Mouse (Mus musculus): ENCODE measurements around the gene 1810013L24Rik. TPM values are rescaled to one million over a fixed set of nuclear protein-coding genes. Genes with fewer than 3 reads are reported as not detected.
A peak's percentile ranks its signal among the peaks of the same experiment; 100 is the strongest.

Gene 1810013L24Rik
- polyA plus RNA-seq, 1 experiment from 2014 or later: 11.9 TPM

GRCm38 (mm10) chr16:8848309-8849068 is 18.6 kb downstream of the 1810013L24Rik start:
- 79% methylated on average over 4 of the region's 4 CpGs for WGBS
- ATAC-seq: no peak
- Histone ChIP-seq H3K4me1 (ENCODE audit: control insufficient read depth, insufficient read depth, low read length) (peaks cover 8% of the 10 kb centered on the region; the same call in 1 of the 2 replicates), H3K27me3 (replicated peaks; ENCODE audit: control insufficient read depth, insufficient read depth, low read length) (no peaks in the 10 kb centered on the region), H3K27ac (ENCODE audit: low read length) (no peak overlapping the region), H3K4me2 (ENCODE audit: low read depth, low read length) (no peak overlapping the region), H3K9ac (ENCODE audit: low read depth, low read length) (no peak overlapping the region), H3K9me3 (ENCODE audit: control insufficient read depth, low read length) (no peaks in the 10 kb centered on the region), H3K36me3 (ENCODE audit: control insufficient read depth, insufficient read depth, low read length) (peaks cover 2% of the 10 kb centered on the region), H3K4me3 (ENCODE audit: low read length) (no peak overlapping the region)

GRCm38 (mm10) chr16:8849929-8850328 is 20.0 kb downstream of the 1810013L24Rik start:
- Histone ChIP-seq H3K4me2 (ENCODE audit: low read depth, low read length) (no peak overlapping the region), H3K36me3 (ENCODE audit: control insufficient read depth, insufficient read depth, low read length) (no peaks in the 10 kb centered on the region; the same call in none of the 2 replicates), H3K9me3 (ENCODE audit: control insufficient read depth, low read length) (no peaks in the 10 kb centered on the region), H3K4me3 (ENCODE audit: low read length) (no peak overlapping the region), H3K9ac (ENCODE audit: low read depth, low read length) (no peak overlapping the region), H3K27me3 (replicated peaks; ENCODE audit: control insufficient read depth, insufficient read depth, low read length) (no peaks in the 10 kb centered on the region), H3K27ac (ENCODE audit: low read length) (no peak overlapping the region), H3K4me1 (ENCODE audit: control insufficient read depth, insufficient read depth, low read length) (peaks cover 8% of the 10 kb centered on the region; the same call in 1 of the 2 replicates)
- WGBS: 68% methylated on average over 1 of the region's 1 CpGs
- peak; percentile 47 for ATAC-seq

GRCm38 (mm10) chr16:8855143-8855542 is 25.2 kb downstream of the 1810013L24Rik start:
- H3K4me2 ChIP-seq (ENCODE audit: low read depth, low read length): no peak overlapping the region
- H3K9ac ChIP-seq (ENCODE audit: low read depth, low read length): no peak overlapping the region
- H3K27ac ChIP-seq (ENCODE audit: low read length): no peak overlapping the region
- no peaks in the 10 kb centered on the region for H3K9me3 ChIP-seq (ENCODE audit: control insufficient read depth, low read length)
- H3K36me3 ChIP-seq (ENCODE audit: control insufficient read depth, insufficient read depth, low read length): peaks cover 5% of the 10 kb centered on the region
- WGBS: 72% methylated on average over 2 of the region's 2 CpGs
- no peak overlapping the region for H3K4me3 ChIP-seq (ENCODE audit: low read length)
- no peaks in the 10 kb centered on the region; the same call in 1 of the 2 replicates for H3K4me1 ChIP-seq (ENCODE audit: control insufficient read depth, insufficient read depth, low read length)
- peak; percentile 43; the same call in 1 of the 2 replicates for ATAC-seq
- H3K27me3 ChIP-seq (replicated peaks; ENCODE audit: control insufficient read depth, insufficient read depth, low read length): no peaks in the 10 kb centered on the region

- Histone ChIP-seq H3K27me3 (replicated peaks; ENCODE audit: control insufficient read depth, insufficient read depth, low read length) (no peaks in the 10 kb centered on the region), H3K4me3 (ENCODE audit: low read length) (no peak overlapping the region), H3K9ac (ENCODE audit: low read depth, low read length) (no peak overlapping the region), H3K4me2 (ENCODE audit: low read depth, low read length) (no peak overlapping the region), H3K27ac (ENCODE audit: low read length) (no peak overlapping the region), H3K9me3 (ENCODE audit: control insufficient read depth, low read length) (no peaks in the 10 kb centered on the region), H3K36me3 (ENCODE audit: control insufficient read depth, insufficient read depth, low read length) (peaks cover 11% of the 10 kb centered on the region), H3K4me1 (ENCODE audit: control insufficient read depth, insufficient read depth, low read length) (no peaks in the 10 kb centered on the region; the same call in 1 of the 2 replicates)
- ATAC-seq: no peak
- WGBS: 81% methylated on average over 2 of the region's 2 CpGs
Measured at GRCm38 (mm10) chr16:8856820-8857219, 26.9 kb downstream of the 1810013L24Rik start.

GRCm38 (mm10) chr16:8862336-8862987 is 32.6 kb downstream of the 1810013L24Rik start:
- 81% methylated on average over 5 of the region's 5 CpGs for WGBS
- no peak overlapping the region for H3K27ac ChIP-seq (ENCODE audit: low read length)
- H3K9ac ChIP-seq (ENCODE audit: low read depth, low read length): no peak overlapping the region

GRCm38 (mm10) chr16:8864223-8864631 is 34.3 kb downstream of the 1810013L24Rik start:
- no peaks in the 10 kb centered on the region for H3K9me3 ChIP-seq (ENCODE audit: control insufficient read depth, low read length)
- peak; percentile 39; the same call in 1 of the 2 replicates for ATAC-seq
- no peak overlapping the region for H3K4me2 ChIP-seq (ENCODE audit: low read depth, low read length)
- no peak overlapping the region for H3K4me3 ChIP-seq (ENCODE audit: low read length)
- H3K9ac ChIP-seq (ENCODE audit: low read depth, low read length): no peak overlapping the region
- 0 out of 2 replicates have a peak, but pooled peaks cover 9% of the 10 kb centered on the region for H3K36me3 ChIP-seq (ENCODE audit: control insufficient read depth, insufficient read depth, low read length)
- H3K27ac ChIP-seq (ENCODE audit: low read length): no peak overlapping the region
- H3K4me1 ChIP-seq (ENCODE audit: control insufficient read depth, insufficient read depth, low read length): peaks cover 10% of the 10 kb centered on the region
- H3K27me3 ChIP-seq (replicated peaks; ENCODE audit: control insufficient read depth, insufficient read depth, low read length): no peaks in the 10 kb centered on the region
- 14% methylated on average over 4 of the region's 4 CpGs for WGBS

More at GRCm38 (mm10) chr16:8862336-8862987, 32.6 kb downstream of the 1810013L24Rik start:
- H3K4me3 ChIP-seq (ENCODE audit: low read length): no peak overlapping the region
- H3K27me3 ChIP-seq (replicated peaks; ENCODE audit: control insufficient read depth, insufficient read depth, low read length): no peaks in the 10 kb centered on the region
- 0 out of 2 replicates have a peak, but pooled peaks cover 11% of the 10 kb centered on the region for H3K36me3 ChIP-seq (ENCODE audit: control insufficient read depth, insufficient read depth, low read length)
- no peaks in the 10 kb centered on the region for H3K9me3 ChIP-seq (ENCODE audit: control insufficient read depth, low read length)
- H3K4me2 ChIP-seq (ENCODE audit: low read depth, low read length): no peak overlapping the region
- peak; percentile 62 for ATAC-seq
- H3K4me1 ChIP-seq (ENCODE audit: control insufficient read depth, insufficient read depth, low read length): peaks cover 10% of the 10 kb centered on the region

GRCm38 (mm10) chr16:8867406-8867955 is 37.6 kb downstream of the 1810013L24Rik start:
- Histone ChIP-seq H3K4me3 (ENCODE audit: low read length) (no peak overlapping the region), H3K4me2 (ENCODE audit: low read depth, low read length) (no peak overlapping the region), H3K27ac (ENCODE audit: low read length) (no peak overlapping the region), H3K4me1 (ENCODE audit: control insufficient read depth, insufficient read depth, low read length) (peaks cover 10% of the 10 kb centered on the region), H3K36me3 (ENCODE audit: control insufficient read depth, insufficient read depth, low read length) (no peaks in the 10 kb centered on the region), H3K9ac (ENCODE audit: low read depth, low read length) (no peak overlapping the region), H3K9me3 (ENCODE audit: control insufficient read depth, low read length) (no peaks in the 10 kb centered on the region), H3K27me3 (replicated peaks; ENCODE audit: control insufficient read depth, insufficient read depth, low read length) (no peaks in the 10 kb centered on the region)
- 83% methylated on average over 5 of the region's 5 CpGs for WGBS
- ATAC-seq: no peak

- no peaks in the 10 kb centered on the region for H3K9me3 ChIP-seq (ENCODE audit: control insufficient read depth, low read length)
- H3K4me3 ChIP-seq (ENCODE audit: low read length): no peak overlapping the region
- no peak overlapping the region for H3K4me2 ChIP-seq (ENCODE audit: low read depth, low read length)
- no peak for ATAC-seq
- peaks cover 7% of the 10 kb centered on the region for H3K4me1 ChIP-seq (ENCODE audit: control insufficient read depth, insufficient read depth, low read length)
- H3K27me3 ChIP-seq (replicated peaks; ENCODE audit: control insufficient read depth, insufficient read depth, low read length): no peaks in the 10 kb centered on the region
- H3K36me3 ChIP-seq (ENCODE audit: control insufficient read depth, insufficient read depth, low read length): no peaks in the 10 kb centered on the region
- no peak overlapping the region for H3K27ac ChIP-seq (ENCODE audit: low read length)
- no peak overlapping the region for H3K9ac ChIP-seq (ENCODE audit: low read depth, low read length)
- 92% methylated on average over 3 of the region's 3 CpGs for WGBS
Measured at GRCm38 (mm10) chr16:8868506-8868905, 38.6 kb downstream of the 1810013L24Rik start.

- Histone ChIP-seq H3K27me3 (replicated peaks; ENCODE audit: control insufficient read depth, insufficient read depth, low read length) (no peaks in the 10 kb centered on the region), H3K27ac (ENCODE audit: low read length) (no peak overlapping the region), H3K4me2 (ENCODE audit: low read depth, low read length) (no peak overlapping the region), H3K4me3 (ENCODE audit: low read length) (no peak overlapping the region), H3K9me3 (ENCODE audit: control insufficient read depth, low read length) (no peaks in the 10 kb centered on the region), H3K4me1 (ENCODE audit: control insufficient read depth, insufficient read depth, low read length) (no peaks in the 10 kb centered on the region), H3K36me3 (ENCODE audit: control insufficient read depth, insufficient read depth, low read length) (no peaks in the 10 kb centered on the region), H3K9ac (ENCODE audit: low read depth, low read length) (no peak overlapping the region)
- ATAC-seq: peak; percentile 41
- WGBS: 28% methylated on average over 2 of the region's 2 CpGs
Measured at GRCm38 (mm10) chr16:8869715-8870114, 39.8 kb downstream of the 1810013L24Rik start.

All from intestine, embryonic 16.5 days (tissue).